Mouse (Mus musculus) urinary bladder, postnatal 14 days (tissue): ENCODE measurements around the gene Mmaa.

Experiments
- DNase-seq: peaks from one replicate; pipeline ENCODE4 v3.0.0; 2021; ENCODE audit warnings: low spot score

Mmaa gene

GRCm38 (mm10) chr8:79222752-79223141, 72.0 kb downstream of the Mmaa start:
- no peak for DNase-seq

- DNase-seq = no peak
These were observed 72.5 kb downstream of the Mmaa start for GRCm38 (mm10) chr8:79222106-79222751.
